Mouse (Mus musculus): ENCODE data around the gene Gtpbp4.

Gtpbp4 gene

DNA sequence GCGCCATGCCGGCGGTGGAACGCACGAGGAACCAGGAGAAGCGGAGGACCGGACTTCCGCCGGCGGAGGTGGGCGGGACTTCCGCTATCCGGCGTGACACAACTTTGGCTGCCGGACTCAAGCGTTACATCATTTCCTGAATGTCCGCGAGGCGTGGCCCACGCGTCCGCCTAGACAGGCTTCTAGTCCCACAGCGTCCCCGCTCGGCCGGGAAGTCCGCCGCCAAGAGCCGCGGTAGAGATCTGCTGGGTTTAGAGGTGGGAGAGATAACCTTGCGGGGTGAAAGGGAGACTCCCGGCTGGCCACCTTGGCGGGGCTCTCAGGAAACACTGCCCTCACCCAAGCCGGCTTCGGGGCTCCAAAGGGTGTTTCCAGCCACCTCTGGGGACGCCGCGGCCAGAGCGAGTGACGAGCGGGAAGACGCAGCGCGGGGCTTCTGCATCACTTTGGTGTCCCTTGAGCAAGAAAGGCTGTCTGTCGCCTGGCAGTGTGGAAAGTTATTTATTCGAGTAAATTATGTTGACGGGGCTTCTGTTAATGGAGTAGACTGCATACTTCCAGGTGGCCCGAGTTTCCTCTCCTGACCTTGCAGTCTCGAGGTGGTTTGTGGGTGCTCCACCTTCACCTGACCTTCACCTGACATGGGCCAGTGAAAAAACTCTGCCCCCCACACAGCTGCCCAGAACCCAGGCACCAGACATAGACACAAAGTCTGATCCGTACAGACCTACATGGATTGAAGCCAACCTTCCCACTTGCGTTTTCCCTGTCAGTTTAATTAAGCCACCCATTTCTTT, at the start of gene Gtpbp4:
Gene Gtpbp4, minus strand, starts transcription at position 94 of the 797 bp plus-strand sequence.
- WGBS, result under 1% methylated on average over 51 of the region's 51 CpGs

DNA sequence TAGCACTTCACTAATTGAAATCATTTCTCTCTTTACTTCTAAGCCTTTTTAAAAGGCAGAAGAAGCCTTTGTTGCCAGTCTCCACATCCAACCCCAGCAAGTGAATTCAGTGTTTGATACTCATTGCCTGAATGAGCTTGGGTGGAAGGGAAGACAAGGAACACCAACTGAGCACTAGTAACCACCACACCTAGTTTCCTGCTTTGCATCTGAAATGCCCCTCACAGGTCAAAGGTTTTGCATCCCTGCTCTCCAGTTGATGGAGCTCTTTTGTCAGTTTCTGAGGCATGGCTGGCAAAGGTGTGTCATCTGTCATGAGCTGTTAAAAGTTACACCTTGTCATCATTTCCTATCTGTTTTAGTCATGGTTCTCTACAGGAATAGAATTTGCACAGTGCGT, 48.8 kb upstream of the Gtpbp4 start:
- WGBS, result 100% methylated on average over 1 of the region's 1 CpGs

DNA sequence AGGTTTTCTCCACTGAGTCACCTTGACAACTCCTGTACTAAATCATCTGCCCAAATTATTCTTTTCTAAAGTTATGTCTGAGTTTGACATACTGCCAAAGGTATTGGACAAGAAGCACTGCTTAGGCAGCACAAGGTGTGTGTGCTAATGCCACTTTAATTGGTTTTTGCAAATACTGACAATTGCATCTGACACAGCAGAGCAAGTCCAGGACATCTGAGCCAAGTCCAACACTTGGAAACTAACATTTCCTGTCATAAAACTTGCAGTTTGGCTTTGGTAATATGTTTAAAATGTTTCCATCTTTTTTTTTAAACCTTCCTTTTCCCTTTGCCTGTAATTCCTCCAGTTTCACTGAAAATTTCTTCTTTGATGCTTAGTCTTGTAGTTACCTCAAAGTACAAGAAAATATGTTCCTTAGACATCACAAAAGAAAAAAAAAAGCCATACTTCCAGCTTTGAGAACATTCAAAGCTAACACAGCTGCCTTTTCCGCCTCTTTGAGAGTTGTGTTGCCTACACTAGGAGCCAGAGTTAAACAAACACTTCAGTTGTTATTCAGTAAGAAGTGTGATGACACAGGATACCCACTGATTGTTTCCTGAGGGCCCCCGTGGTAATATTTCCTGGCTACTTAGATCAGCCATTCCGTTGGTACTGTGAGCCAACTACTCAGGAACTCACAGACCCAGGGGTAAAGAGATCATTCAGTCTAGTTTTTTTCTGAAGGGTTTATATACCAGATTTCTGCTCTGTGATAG, 47.6 kb upstream of the Gtpbp4 start:
- WGBS, result 58% methylated on average over 3 of the region's 3 CpGs

DNA sequence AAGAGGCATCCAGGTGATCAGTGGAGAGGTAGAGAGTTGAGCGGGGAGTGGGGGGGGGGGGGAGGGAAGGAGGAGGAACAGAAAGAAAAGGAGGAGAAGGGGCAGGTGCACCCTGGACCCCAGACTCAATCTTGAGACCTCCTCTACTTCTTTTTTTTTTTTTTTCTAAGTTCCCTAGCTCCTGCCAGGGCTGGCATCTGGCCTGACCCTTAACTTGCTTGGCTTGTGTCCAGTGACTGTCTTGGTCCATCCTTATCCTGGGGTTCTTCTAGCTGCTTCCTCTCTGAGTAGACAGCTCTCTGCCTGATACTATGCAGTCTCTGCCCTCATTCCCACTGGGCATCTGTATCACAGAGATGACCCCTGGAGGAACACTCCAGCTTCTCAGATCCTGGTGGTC, 44.7 kb upstream of the Gtpbp4 start:
- WGBS, result 100% methylated on average over 1 of the region's 1 CpGs

DNA sequence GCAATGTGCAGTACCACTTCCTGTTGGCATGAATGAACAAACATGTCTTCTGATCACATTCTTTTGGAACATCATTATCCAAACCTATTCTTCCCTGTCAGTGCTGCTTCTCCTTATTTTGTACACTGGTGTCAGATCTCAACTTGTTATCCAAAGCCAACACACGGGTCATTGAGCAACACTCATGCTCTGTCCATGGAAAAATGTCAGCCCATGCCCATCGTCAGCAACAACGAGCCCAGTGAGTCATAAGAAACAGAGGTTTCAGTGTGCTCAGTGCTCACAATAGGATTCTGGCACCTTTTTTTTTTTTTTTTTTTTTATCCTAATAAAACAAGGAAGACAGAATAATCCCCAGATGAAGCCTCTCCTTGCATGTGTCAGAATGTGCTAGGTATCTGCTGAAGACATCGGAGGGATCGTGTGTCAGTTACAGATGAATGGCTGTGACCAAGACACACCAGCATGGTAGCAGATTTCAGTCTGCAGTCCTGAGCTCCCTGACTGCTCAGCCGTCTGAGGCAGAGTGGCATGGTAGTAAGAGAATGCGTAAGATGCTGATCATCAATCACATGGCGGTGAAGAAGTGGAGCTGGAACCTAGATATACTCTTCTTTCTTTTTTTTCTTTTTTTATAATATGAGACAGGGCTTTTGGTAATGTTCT, 36.2 kb upstream of the Gtpbp4 start:
- 81% methylated on average over 8 of the region's 8 CpGs for WGBS

DNA sequence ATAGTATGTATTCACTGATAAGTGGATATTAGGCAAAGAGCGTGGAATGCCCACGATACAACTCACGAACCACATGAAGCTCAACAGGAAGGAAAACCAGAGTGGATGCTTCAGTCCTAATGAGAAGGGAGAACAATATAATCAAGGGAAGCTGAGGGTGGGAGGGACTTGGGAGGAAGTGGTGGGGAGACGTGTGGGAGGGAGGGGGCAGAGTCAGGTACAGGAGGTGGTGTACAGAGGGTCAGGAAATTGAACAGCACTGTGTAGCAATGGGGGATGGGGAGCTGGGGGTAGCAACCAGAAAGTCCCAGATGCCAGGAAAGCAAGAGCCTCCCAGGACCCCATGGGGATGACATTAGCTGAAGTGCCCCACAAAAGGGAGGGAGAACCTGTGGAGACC, 34.5 kb upstream of the Gtpbp4 start:
- WGBS, result 76% methylated on average over 4 of the region's 4 CpGs

DNA sequence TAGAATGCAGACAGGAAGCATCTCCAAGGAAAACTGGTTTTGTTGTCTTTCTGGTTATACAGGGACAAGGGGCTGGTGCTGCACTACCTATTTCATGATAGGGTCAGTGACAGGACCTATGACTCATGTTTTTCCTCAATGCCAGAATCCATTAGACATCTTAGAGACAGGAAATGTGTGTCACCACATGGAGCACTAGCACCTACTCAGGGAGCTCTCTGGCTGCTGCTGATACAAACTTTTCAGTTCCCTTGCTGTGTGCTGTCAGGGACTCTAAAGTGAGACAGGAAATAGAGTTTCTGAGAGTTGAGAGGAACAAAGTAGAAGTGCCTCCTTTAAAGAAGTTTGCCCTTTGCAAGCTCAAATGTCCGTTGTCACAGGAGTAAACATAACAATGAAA, 31.4 kb upstream of the Gtpbp4 start:
- 62% methylated on average over 1 of the region's 1 CpGs for WGBS

DNA sequence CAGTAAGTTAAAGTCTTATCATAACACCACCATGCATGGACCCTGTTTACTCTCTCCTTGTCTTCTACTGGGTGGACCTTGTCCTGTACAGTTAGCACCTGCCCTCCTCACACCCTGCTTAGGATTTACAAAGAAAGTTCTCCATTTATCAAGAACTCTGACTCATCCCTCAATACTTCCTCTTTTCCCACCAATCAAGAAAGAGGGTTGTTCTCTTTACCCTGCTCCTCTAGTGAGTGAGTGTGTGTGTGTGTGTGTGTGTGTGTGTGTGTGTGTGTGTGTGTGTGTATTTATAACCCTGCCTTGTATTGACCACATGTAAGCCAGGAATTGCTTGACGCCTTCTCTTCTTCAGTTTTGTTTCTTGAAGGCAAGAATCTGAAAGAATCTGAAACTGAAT, 26.7 kb upstream of the Gtpbp4 start:
- 90% methylated on average over 1 of the region's 1 CpGs for WGBS

DNA sequence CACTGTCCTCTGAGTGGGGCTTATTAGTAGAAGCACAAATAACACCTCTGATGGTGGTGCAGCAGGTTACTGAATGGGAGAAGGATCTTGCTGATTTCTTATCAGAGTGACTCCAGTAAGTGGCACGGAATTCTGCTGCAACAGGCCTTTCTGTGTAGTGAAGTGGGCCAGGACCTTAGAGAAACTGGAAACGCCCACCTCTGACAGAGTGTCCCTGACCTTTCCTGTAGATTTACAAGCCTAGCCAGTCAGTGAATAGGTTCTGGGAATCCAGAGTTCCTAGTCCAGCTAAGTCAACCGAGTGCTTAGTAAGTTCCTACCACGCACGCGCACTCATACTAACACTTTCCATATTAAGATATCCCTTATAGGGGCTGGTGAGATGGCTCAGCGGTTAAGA, 25.7 kb upstream of the Gtpbp4 start:
- 90% methylated on average over 7 of the region's 7 CpGs for WGBS

DNA sequence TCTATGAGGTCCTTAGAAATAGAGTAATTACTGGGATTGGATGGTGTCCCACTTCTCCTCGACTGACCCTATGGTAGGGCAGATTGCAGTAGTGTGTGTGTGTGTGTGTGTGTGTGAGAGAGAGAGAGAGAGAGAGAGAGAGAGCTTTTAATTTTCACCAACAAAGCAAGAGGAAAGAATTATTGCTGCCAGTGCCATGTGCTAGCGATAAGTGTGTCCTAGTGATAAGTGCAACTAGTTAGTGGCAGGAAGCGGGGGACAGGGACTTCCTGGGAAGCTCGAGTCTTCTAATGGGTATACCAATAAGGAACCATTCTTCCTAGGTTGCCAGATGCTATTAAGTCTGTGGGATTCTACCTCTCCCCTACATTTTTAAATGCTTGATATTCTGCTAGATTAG, 23.8 kb upstream of the Gtpbp4 start:
- WGBS, result 74% methylated on average over 4 of the region's 4 CpGs

DNA sequence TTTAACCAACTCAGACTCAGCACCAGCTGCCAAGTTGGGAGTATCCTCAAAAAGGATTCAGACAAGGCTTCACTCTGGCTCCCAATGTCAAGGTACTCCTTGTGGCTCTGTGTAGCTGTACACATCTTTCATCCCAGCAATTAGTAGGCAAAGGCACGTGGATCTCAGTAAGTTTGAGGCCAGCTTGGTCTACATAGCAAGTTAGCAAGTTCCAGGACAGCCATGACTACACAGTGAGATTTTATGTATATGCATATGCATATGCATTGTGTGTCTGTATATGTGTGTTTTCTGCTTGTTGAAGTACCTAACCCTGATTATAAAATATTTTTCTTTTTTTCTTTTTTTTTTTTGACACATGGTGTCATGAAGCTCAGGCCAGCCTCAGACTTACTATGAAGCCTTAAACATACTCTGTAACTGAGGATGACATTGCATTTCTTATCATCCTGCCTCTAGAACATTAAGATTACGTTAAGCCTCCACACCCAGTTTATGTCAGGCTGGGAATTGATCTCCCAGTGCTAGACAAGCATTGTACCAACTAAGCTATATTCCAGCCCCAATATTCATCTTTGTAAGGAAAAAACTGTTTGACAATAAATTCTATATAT, 23.2 kb upstream of the Gtpbp4 start:
- 73% methylated on average over 2 of the region's 2 CpGs for WGBS

DNA sequence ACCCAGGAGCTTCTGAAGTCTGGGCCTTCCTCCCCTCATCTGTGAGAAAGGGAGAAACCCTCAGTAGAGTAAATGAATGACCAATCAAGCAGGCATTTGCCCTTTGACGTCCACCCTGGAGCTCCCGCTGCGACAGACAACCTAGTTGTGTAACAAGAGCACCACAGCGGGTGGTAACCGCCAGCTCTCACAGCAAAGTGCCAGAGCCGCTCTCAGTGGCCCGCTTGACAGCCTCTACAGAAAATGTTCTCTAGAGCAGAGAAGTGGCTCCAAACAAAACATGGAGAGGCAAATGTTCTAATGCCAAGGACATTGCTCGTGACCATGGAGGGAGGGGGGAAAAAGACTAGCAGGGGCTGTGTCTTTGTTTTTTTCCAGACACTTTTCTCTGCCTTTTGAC, 21.3 kb upstream of the Gtpbp4 start:
- WGBS, result 41% methylated on average over 8 of the region's 8 CpGs

DNA sequence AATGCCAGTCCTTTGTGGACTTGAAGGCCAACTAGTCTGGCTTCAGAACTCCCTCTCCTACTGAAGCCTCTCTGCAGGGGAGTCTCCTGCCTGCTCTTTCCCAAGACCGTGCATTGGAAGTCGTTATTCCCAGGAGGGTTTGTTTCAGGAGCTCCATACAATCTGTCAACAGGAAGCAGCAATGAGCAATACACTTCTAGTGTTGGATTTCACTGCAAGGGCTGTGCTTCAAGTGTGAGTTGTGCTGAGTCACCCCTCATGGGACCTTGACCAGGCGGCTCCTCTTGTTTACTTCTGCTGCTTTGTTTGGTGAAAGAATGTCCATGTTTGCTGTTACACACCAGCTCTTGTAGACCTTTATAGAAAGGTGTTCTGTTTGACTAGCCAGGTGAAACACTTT, 18.5 kb upstream of the Gtpbp4 start:
- WGBS, result 47% methylated on average over 3 of the region's 3 CpGs

DNA sequence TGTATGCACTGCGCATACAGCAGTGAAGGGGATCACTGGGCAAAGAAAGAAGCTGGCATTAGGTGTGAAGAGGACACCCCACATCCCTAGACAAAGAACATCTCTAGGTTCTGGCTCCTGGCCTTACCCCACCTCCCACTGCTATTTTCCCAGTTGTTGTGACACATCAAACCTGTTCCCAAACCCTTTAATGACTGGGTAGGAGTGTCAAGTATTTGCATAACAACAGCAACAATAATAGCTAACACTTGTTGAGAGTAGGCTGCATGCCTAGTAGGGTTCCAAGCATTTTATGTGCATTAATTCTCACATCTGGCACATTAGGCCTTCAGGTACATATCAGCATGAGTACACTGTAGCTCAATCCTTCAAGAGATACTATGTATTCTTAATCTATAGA, 17.6 kb upstream of the Gtpbp4 start:
- 84% methylated on average over 1 of the region's 1 CpGs for WGBS

DNA sequence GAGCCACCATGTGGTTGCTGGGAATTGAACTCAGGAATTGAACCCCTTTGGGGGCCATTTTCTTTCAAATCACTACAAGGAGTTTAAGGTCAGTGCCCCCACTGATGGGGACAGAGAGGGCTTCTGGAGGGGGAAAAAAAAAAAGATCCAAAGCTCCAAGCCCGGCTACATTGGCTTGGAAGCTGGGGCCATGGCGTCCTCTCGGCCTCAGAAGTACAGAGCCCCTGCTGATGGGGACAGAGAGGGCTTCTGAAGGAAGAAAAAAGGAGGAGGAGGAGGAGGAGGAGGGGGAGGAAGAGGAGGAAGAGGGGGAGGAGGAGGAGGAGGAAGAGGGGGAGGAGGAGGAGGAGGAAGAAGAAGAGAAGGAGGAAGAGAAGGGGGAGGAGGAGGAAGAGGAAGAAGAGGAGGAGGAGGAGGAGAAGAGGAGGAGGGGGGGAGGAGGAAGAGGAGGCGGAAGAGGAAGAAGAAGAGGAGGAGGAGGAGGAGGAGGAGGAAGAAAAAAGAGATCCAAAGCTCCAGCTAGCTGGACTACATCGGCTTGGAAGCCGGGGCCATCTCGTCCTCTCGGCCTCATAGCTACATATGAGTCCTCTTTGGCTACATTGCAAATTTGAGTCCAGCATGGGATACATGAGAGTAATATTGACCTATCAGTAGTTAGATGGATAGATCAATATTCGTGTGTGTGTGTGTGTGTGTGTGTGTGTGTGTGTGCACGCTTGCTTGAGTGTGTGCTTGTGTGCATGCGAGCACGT, 15.9 kb upstream of the Gtpbp4 start:
- 54% methylated on average over 12 of the region's 12 CpGs for WGBS

DNA sequence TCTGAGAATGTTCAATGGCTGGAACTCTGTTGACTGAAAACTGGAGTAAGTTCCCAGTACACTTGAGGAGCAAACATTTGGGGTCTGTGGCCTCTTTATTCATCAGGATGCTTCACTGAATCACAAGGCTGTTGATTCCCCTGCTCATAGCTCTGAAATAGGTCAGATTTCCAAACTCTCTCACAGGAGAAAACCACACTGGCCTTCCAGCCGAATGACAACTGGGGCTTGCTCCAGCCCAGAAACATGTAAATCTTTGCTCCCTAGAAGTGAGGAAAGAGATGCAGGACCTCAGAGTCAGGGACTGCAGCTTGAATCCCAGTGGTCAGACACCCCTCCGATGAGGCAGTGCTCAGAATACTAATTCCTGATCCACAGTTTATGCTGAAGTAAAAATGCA, 7.4 kb upstream of the Gtpbp4 start:
- WGBS, result 73% methylated on average over 2 of the region's 2 CpGs

DNA sequence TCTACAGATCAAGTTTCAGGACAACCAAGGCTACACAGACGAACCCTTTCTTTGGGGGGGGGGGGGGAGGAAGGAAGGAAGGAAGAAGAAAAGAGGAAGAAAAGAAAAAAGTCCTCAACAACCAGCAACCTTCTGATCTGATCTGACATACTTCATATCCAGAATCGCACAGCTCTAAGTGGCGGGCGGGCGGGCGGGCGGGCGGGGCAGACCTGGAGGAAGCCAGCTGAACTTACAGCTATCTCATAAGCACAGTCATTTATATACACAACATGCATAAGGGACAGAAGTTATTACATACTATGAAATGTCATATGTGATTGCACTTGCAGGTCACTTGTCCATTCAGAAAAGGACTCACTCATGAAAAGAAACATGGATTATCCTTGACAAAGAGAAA, 3.6 kb upstream of the Gtpbp4 start:
- WGBS, result 91% methylated on average over 8 of the region's 8 CpGs

DNA sequence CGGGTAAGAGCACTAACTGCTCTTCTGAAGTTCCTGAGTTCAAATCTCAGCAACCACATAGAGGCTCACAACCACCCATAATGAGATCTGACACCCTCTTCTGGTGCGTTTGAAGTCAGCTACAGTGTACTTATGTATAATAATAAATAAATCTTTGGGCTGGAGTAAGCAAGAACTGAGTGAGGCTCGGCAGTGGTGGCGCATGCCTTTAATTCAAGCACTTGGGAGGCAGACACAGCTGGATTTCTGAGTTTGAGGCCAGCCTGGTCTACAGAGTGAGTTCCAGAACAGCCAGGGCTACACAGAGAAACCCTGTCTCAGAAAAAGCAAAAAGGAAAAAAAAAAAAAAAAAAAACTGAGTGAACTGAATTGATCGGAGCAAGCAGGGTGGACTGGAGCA, 1.3 kb upstream of the Gtpbp4 start:
- 69% methylated on average over 5 of the region's 5 CpGs for WGBS

DNA sequence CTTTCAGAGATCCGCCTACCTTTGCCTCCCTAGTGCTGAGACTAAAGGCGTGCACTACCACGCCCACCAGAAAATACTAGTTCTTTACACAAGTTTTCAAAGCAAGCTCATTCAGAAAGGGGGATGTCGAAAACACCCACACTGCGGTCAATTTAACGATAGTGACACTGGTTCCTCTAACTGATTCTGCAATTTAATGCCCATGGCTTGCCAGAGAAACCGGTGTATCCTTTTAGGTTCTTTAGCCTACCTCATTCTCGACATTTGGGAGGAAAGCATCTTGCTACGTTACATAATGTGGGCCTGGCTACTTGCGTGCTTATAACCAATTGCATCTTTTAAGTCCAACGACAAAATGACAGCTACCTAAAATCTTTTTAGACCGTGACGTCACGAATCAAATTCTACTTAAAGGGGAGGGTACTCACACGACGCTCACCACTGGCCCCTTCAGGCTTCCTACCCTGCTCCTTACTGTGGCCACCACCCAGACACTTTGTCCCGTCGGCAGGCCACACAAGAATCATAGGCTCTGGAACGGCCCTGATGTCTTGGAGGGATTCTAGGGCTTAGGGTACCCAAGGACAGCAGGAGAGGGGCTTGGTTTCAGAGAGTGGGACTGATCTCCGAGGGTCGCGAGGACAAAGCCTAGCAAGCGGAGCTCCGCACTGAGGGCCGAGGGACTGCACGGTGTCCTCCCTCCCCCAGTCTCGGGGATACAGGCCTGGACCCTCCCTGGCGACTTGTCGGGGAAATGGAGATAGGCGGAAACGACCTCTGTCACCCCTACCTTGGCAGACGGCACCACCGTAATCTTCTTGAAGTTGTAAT, 509 bp downstream of the Gtpbp4 start:
- 2% methylated on average over 33 of the region's 33 CpGs for WGBS

DNA sequence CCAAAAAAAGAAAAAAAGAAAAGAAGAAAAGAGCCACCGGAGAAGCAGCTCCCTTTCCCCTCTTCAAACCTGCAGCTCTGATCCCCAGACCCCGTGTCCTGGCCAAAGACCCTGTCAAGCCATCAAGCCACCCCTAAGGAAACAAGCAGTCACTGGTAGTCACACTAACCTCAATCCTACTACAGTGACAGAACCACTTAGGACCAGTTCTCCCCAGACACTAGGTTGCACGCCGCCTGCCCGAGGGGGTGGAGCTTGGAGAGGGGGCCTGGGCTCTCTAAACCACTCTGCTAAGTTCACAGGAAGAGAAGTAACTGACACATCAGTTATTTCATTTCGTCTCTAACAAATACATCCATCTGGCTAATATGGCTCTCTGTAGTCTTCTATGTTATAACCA, 3.7 kb downstream of the Gtpbp4 start:
- 83% methylated on average over 6 of the region's 6 CpGs for WGBS

DNA sequence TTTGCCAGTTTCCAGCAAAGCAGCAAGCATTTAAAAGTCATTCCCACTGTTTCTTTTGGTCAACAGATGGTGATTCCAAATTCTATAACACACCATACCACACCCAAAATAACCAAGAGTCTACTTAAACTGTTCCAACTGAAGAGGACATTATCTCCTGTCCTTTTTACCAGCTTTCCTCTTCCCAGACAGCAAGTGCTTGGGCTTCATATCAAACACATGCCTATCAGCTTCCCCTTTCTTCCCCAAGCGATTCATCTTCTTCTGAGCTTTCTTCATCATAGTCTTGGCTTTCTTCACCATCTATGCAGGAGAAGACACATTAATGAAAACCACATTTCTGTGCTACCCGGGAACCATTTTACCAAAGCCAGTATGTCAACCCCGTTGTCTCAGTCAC, 22.9 kb downstream of the Gtpbp4 start:
- 93% methylated on average over 3 of the region's 3 CpGs for WGBS
